Mouse (Mus musculus): Measurements from ENCODE around the gene Marcksl1. TPM values are rescaled to one million over a fixed set of nuclear protein-coding genes. Genes with fewer than 3 reads are reported as not detected.

Marcksl1 gene
- polyA plus RNA-seq, 1 experiment: 1.4 TPM

- H3K9me3 ChIP-seq (ENCODE audit: control insufficient read depth, low read length): no peaks in the 10 kb centered on the region
- peaks cover 13% of the 10 kb centered on the region for H3K4me1 ChIP-seq (ENCODE audit: control insufficient read depth)
- H3K36me3 ChIP-seq (ENCODE audit: control insufficient read depth): no peaks in the 10 kb centered on the region
- TF ChIP-seq GATA1 (IDR thresholded peaks at IDR 0.05; ENCODE audit: low read length) (no peak), TAL1 (IDR thresholded peaks at IDR 0.05; ENCODE audit: low read length) (no peak)
- H3K27me3 ChIP-seq (ENCODE audit: control insufficient read depth): no peaks in the 10 kb centered on the region; the same call in 1 of the 2 replicates
- H3K4me3 ChIP-seq (replicated peaks): no peak overlapping the region
These were observed 50.3 kb downstream of the Marcksl1 start for GRCm38 (mm10) chr4:129563718-129564117.

- H3K9me3 ChIP-seq (ENCODE audit: control insufficient read depth, low read length): no peaks in the 10 kb centered on the region
- no peaks in the 10 kb centered on the region for H3K36me3 ChIP-seq (ENCODE audit: control insufficient read depth)
- H3K4me1 ChIP-seq (ENCODE audit: control insufficient read depth): peaks cover 11% of the 10 kb centered on the region
- TF ChIP-seq GATA1 (IDR thresholded peaks at IDR 0.05; ENCODE audit: low read length) (no peak), TAL1 (IDR thresholded peaks at IDR 0.05; ENCODE audit: low read length) (no peak)
- no peaks in the 10 kb centered on the region; the same call in 1 of the 2 replicates for H3K27me3 ChIP-seq (ENCODE audit: control insufficient read depth)
- H3K4me3 ChIP-seq (replicated peaks): no peak overlapping the region
These were observed 51.8 kb downstream of the Marcksl1 start for GRCm38 (mm10) chr4:129565139-129565538.

Other genes with a start within 250 kb of the Marcksl1 start
- not detected in 2 replicates for gene Sync, start 226.0 kb upstream of the Marcksl1 start, polyA plus RNA-seq (2012)
- gene Rbbp4, start 178.2 kb upstream of the Marcksl1 start, polyA plus RNA-seq (2012): 5.4 and 8.0 TPM in 2 replicates
- 0.10 and 0.29 TPM in 2 replicates for gene Zbtb8os, start 177.9 kb upstream of the Marcksl1 start, polyA plus RNA-seq (2012)
- gene Zbtb8a, start 135.5 kb upstream of the Marcksl1 start, polyA plus RNA-seq (2012): 0.04 and 0.08 TPM in 2 replicates
- gene Zbtb8b, start 72.7 kb upstream of the Marcksl1 start, polyA plus RNA-seq (2012): 0.02 TPM in 1 of 2 replicates, not detected in the other
- gene Bsdc1, start 52.0 kb upstream of the Marcksl1 start, polyA plus RNA-seq (2012): 87.8 and 92.9 TPM in 2 replicates
- not detected in 2 replicates for gene Tssk3, start 22.6 kb upstream of the Marcksl1 start, polyA plus RNA-seq (2012)
- gene Fam229a, start 22.4 kb upstream of the Marcksl1 start, polyA plus RNA-seq (2012): 1.5 and 1.9 TPM in 2 replicates
- gene Hdac1, start 29.1 kb downstream of the Marcksl1 start, polyA plus RNA-seq (2012): 9.1 and 9.2 TPM in 2 replicates
- 3.0 and 3.1 TPM in 2 replicates for gene Lck, start 60.1 kb downstream of the Marcksl1 start, polyA plus RNA-seq (2012)
- gene Fam167b, start 65.0 kb downstream of the Marcksl1 start, polyA plus RNA-seq (2012): 0.15 TPM in 1 of 2 replicates, not detected in the other
- gene Eif3i, start 87.1 kb downstream of the Marcksl1 start, polyA plus RNA-seq (2012): 14.4 and 16.7 TPM in 2 replicates
- gene Tmem234, start 87.1 kb downstream of the Marcksl1 start, polyA plus RNA-seq (2012): 53.2 and 58.6 TPM in 2 replicates
- gene Dcdc2b, start 100.7 kb downstream of the Marcksl1 start, polyA plus RNA-seq (2012): not detected in 2 replicates
- 0.09 and 0.11 TPM in 2 replicates for gene Iqcc, start 105.5 kb downstream of the Marcksl1 start, polyA plus RNA-seq (2012)
- gene Ccdc28b, start 110.4 kb downstream of the Marcksl1 start, polyA plus RNA-seq (2012): 0.73 and 2.6 TPM in 2 replicates
- 2.8 and 3.0 TPM in 2 replicates for gene Txlna, start 127.5 kb downstream of the Marcksl1 start, polyA plus RNA-seq (2012)
- 0.47 and 0.65 TPM in 2 replicates for gene Kpna6, start 159.2 kb downstream of the Marcksl1 start, polyA plus RNA-seq (2012)
- 1.0 and 1.4 TPM in 2 replicates for gene Tmem39b, start 183.3 kb downstream of the Marcksl1 start, polyA plus RNA-seq (2012)
- 5.8 and 6.3 TPM in 2 replicates for gene Khdrbs1, start 228.7 kb downstream of the Marcksl1 start, polyA plus RNA-seq (2012)

Measured in erythroblast, embryonic 14.5 days (primary cell).